Mouse (Mus musculus) small intestine, adult 2 months (tissue): Measurements from ENCODE around the gene Cubn. TPM values are rescaled to one million over a fixed set of nuclear protein-coding genes. Genes with fewer than 3 reads are reported as not detected.

Experiments
- H3K27ac ChIP-seq: fragments of 200-500 bp; 2 replicates; pipeline ENCODE4 v1.5.1; 2012; ENCODE audit warnings: low read depth, low read length, control low read depth, inconsistent platforms; ENCODE audit not compliant: insufficient read depth
- H3K27me3 ChIP-seq: fragments of 200-500 bp; 2 replicates; pipeline ENCODE4 v1.6.1; 2012; ENCODE audit warnings: mild to moderate bottlenecking, moderate library complexity, low read length, inconsistent platforms; ENCODE audit not compliant: control insufficient read depth, insufficient read depth
- H3K36me3 ChIP-seq: fragments of 200-500 bp; 2 replicates; pipeline ENCODE4 v1.6.1; 2012; ENCODE audit warnings: mild to moderate bottlenecking, low read length, control low read depth, inconsistent platforms; ENCODE audit not compliant: control insufficient read depth, insufficient read depth
- H3K4me1 ChIP-seq: fragments of 200-500 bp; 2 replicates; pipeline ENCODE4 v1.6.1; 2012; ENCODE audit warnings: low read length, inconsistent platforms, mixed read lengths; ENCODE audit not compliant: control insufficient read depth, insufficient read depth, insufficient read length
- H3K4me3 ChIP-seq: fragments of 200-500 bp; 2 replicates; pipeline ENCODE4 v1.5.1; 2012; ENCODE audit warnings: low read depth, mild to moderate bottlenecking, control low read depth, inconsistent platforms, low read length, moderate library complexity
- CTCF ChIP-seq: fragments of 200-500 bp; IDR thresholded peaks from 2 replicates; pipeline ENCODE4 v1.5.1; 2012; ENCODE audit warnings: low read depth, mild to moderate bottlenecking, control low read depth, inconsistent platforms, low read length, moderate library complexity, mixed read lengths; ENCODE audit not compliant: insufficient replicate concordance, insufficient read length; ENCODE audit errors: extremely low read depth
- POLR2A ChIP-seq: fragments of 200-500 bp; IDR thresholded peaks from 2 replicates; pipeline ENCODE4 v1.6.1; 2012; ENCODE audit warnings: low read depth, mild to moderate bottlenecking, control low read depth, inconsistent platforms, low read length, moderate library complexity
- WGBS: fragments of 180-500 bp; shearing (Covaris S2); methylation state at CpG from one replicate; pipeline ENCODE4 v1.1.7; 2018; 5-methylcytosine and 5-hydroxymethylcytosine counted together
- polyA plus RNA-seq: library from polyadenylated mRNA; depleted of rRNA; stranded (reverse); fragments of >200 nt; gene quantifications from 2 replicates; pipeline ENCODE4 v1.2.3, GENCODE M21; 2012

Cubn gene
- polyA plus RNA-seq, 1 experiment = 29.7 TPM

GRCm38 (mm10) chr2:13432002-13432401 is 59.6 kb downstream of the Cubn start:
- H3K4me1 ChIP-seq = no peaks in the 10 kb centered on the region
- WGBS = 76% methylated on average over 4 of the region's 4 CpGs
- H3K27ac ChIP-seq = no peak overlapping the region
- no peak for TF ChIP-seq POLR2A
- TF ChIP-seq CTCF = no peak
- no peaks in the 10 kb centered on the region for H3K27me3 ChIP-seq
- H3K4me3 ChIP-seq = no peak overlapping the region
- 0 out of 2 replicates have a peak, but pooled peaks cover 2% of the 10 kb centered on the region for H3K36me3 ChIP-seq

GRCm38 (mm10) chr2:13421974-13422760 is 69.4 kb downstream of the Cubn start:
- Histone ChIP-seq H3K27ac (peak overlapping the region; percentile 15; the same call in 1 of the 2 replicates), H3K4me1 (no peaks in the 10 kb centered on the region), H3K4me3 (no peak overlapping the region), H3K36me3 (0 out of 2 replicates have a peak, but pooled peaks cover 3% of the 10 kb centered on the region), H3K27me3 (no peaks in the 10 kb centered on the region)
- 85% methylated on average over 14 of the region's 14 CpGs for WGBS
- TF ChIP-seq CTCF = no peak
- TF ChIP-seq POLR2A = no peak

- no peak overlapping the region for H3K27ac ChIP-seq
- peaks cover 10% of the 10 kb centered on the region; the same call in 1 of the 2 replicates for H3K4me1 ChIP-seq
- no peak overlapping the region for H3K4me3 ChIP-seq
- H3K27me3 ChIP-seq = no peaks in the 10 kb centered on the region
- peaks cover 8% of the 10 kb centered on the region; the same call in 1 of the 2 replicates for H3K36me3 ChIP-seq
- 79% methylated on average over 3 of the region's 3 CpGs for WGBS
- TF ChIP-seq POLR2A (no peak), CTCF (no peak)
Observed at GRCm38 (mm10) chr2:13416765-13417524, 74.7 kb downstream of the Cubn start.

- no peak for TF ChIP-seq CTCF
- TF ChIP-seq POLR2A = no peak
- Histone ChIP-seq H3K36me3 (peaks cover 8% of the 10 kb centered on the region; the same call in 1 of the 2 replicates), H3K4me3 (no peak overlapping the region), H3K27ac (peak overlapping the region; percentile 76), H3K4me1 (peaks cover 17% of the 10 kb centered on the region), H3K27me3 (no peaks in the 10 kb centered on the region)
- WGBS = 13% methylated on average over 4 of the region's 4 CpGs
Observed at GRCm38 (mm10) chr2:13413520-13414178, 78.0 kb downstream of the Cubn start.

GRCm38 (mm10) chr2:13410660-13411059 is 81.0 kb downstream of the Cubn start:
- H3K27ac ChIP-seq = no peak overlapping the region
- peaks cover 7% of the 10 kb centered on the region; the same call in 1 of the 2 replicates for H3K36me3 ChIP-seq
- TF ChIP-seq POLR2A (no peak), CTCF (no peak)
- no peaks in the 10 kb centered on the region for H3K27me3 ChIP-seq
- H3K4me3 ChIP-seq = no peak overlapping the region
- peaks cover 19% of the 10 kb centered on the region for H3K4me1 ChIP-seq
- 60% methylated on average over 5 of the region's 5 CpGs for WGBS

- Histone ChIP-seq H3K27ac (no peak overlapping the region), H3K27me3 (no peaks in the 10 kb centered on the region), H3K4me1 (peaks cover 18% of the 10 kb centered on the region), H3K36me3 (peaks cover 7% of the 10 kb centered on the region; the same call in 1 of the 2 replicates), H3K4me3 (no peak overlapping the region)
- WGBS = 81% methylated on average over 2 of the region's 2 CpGs
- TF ChIP-seq POLR2A (no peak), CTCF (no peak)
Observed at GRCm38 (mm10) chr2:13409767-13410519, 81.7 kb downstream of the Cubn start.
